Mouse (Mus musculus): ENCODE measurements around the gene Gm10643.

The Gm10643 gene

GRCm38 (mm10) chr8:84065037-84065436 is at the start of gene Gm10643:
Gm10643 (minus strand) TSS chr8:84065137.
- no peak for DNase-seq (ENCODE audit: low spot score)

- no peak for DNase-seq (ENCODE audit: low spot score)
Observed at GRCm38 (mm10) chr8:84106216-84107040, 41.5 kb upstream of the Gm10643 start.

GRCm38 (mm10) chr8:84105676-84106075 is 40.7 kb upstream of the Gm10643 start:
- no peak for DNase-seq (ENCODE audit: low spot score)

DNA sequence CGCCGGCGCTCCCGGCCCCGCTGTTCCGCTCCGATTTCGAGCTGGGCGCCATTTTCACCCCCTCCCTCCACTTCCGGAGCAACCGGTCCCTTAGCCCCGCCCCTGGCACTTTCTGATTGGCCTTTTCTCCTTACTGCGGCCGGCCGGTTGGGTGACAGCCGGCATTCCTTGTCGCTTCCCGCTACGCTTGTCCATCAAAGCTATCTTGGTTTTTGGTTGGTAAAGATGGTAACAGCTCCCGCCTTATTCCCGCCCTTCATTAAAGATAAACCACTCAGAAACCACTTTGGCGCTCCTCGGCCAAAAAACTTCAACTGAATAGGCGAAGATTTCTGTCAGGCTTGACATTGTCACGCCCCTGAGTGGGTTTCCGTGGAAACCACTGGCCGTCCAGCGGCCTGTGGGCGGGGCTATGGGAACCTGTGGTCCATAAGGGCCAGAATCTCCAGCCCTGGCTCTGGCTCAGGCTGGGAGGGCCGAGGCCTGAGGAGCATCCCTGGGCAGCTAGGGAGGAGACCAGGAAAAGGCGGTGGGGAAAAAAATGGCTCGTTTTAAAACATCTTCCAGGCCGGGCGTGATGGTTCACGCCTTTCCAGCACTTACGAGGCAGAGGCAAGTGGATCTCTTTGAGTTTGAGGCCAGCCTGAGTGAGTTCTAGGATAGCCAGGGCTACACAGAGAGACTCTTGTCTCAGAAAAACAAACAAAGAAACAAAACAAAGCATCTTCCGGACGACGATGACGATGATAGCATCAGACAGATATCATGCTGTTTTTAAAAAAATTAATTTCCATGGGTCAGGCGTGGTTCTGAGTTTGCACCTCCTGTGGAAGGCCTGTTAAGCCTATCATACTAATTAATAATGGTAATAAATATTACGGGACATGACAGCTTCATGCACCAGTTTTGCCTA is 40.0 kb upstream of the Gm10643 start, which contains the start of gene Dcaf15:
Gene Dcaf15 (minus strand): TSS at position 72 of the 913 bp plus-strand sequence.
- DNase-seq (ENCODE audit: low spot score) = peak; percentile 99

- no peak for DNase-seq (ENCODE audit: low spot score)
Observed at GRCm38 (mm10) chr8:84104221-84104620, 39.3 kb upstream of the Gm10643 start.

DNA sequence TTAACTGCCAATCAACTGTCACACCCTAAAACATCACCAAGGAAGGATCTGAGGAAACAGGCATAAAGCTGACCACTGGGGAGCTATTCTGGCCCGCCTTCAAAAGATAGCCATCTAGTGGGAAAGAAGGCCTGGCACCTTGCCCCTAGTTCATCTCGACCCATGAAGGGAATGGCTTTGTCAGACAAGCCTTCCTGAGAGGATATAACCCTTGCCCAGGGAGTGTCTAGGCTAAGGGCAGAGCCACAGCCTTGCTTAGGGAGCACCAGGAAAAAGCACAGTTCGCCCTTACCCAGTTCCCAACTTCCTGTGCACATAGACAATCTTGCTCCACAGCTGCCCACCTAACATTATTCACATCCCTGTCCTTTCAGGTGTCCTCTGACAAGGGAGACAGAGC is 38.7 kb upstream of the Gm10643 start:
- DNase-seq (ENCODE audit: low spot score) = no peak

- no peak for DNase-seq (ENCODE audit: low spot score)
Observed at GRCm38 (mm10) chr8:84101476-84102270, 36.7 kb upstream of the Gm10643 start.

DNA sequence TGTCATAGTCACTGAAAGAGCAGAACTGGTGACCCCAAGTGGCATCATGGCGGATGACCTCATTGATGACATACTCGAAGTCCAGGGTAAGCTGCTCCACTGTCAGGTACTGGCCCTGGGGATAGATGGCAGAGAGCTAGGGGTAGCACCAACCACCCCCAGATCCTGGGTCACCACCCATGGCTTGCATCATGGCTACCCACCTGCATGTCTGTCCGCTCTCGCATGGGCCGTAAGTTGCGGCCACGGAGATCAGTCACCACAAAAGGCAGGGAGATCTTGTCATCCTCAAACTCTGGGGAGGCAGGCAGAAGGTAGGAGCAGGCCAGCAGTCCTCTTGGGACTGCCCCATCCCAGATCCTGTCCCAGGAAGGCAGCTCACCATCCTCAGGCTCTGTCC is 33.4 kb upstream of the Gm10643 start:
- DNase-seq (ENCODE audit: low spot score) = no peak

- no peak for DNase-seq (ENCODE audit: low spot score)
Observed at GRCm38 (mm10) chr8:84096061-84096460, 31.1 kb upstream of the Gm10643 start.

- no peak for DNase-seq (ENCODE audit: low spot score)
Observed at GRCm38 (mm10) chr8:84090585-84090984, 25.6 kb upstream of the Gm10643 start.

- no peak for DNase-seq (ENCODE audit: low spot score)
Observed at GRCm38 (mm10) chr8:84089277-84089676, 24.3 kb upstream of the Gm10643 start.

DNA sequence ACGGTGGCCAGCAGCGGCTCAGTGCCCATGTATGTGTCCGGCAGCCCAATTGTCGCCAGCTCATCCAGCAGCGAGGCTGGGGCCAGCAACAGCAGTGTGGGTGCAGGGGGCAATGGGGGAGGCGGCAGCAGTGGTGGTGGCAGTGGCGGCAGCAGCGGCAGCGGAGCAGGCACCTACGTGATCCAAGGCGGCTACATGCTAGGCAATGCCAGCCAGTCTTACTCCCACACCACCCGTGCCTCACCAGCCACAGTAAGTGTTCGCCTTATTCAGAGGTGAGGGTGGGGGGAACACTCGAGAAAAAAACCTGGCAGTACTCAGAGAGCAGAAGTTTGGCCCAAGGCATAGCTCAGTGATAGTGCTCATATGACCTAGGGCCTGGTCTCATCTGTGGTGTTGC is 22.9 kb upstream of the Gm10643 start:
- DNase-seq (ENCODE audit: low spot score) = no peak

GRCm38 (mm10) chr8:84087156-84087555 is 22.2 kb upstream of the Gm10643 start:
- DNase-seq (ENCODE audit: low spot score) = no peak

DNA sequence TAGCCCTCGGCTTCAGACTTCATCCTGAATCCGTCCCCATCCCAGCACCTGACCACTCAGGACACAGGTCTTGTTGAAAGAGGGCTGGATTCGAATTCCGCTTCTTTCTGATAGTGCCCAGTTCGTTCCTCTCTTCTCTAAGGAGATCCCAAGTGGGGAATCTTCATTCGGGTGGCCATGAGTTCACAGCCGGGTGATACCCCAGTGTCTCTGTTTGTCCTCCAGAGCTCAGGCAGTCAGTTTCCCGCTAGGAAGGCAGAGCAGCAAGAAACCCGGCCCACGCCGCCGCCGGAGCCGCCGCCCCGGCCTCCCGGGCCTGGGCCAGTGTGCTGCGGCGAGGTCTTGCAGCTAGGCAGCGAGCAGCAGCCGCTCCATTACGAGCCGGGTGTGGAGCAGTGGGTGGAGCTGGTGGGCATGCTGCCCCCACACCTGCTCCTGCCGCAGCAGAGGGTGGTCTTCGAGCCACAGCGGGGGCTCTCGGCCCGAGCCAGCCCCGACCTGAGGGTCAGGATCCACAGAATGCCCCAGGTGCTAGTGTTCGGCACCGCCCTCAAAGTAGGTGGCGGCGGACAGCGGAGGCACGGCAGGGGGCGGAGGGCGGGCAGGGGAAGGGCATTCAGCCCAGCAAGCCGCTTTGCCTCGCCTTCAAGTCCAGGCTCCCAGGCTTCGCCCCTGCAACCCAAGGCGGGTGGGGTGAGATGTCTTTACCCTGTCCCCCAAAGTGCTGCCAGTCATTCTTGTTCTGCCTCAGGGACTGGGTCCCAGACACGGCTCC is 19.6 kb upstream of the Gm10643 start:
- no peak for DNase-seq (ENCODE audit: low spot score)

- DNase-seq (ENCODE audit: low spot score) = no peak
Observed at GRCm38 (mm10) chr8:84083829-84084241, 18.9 kb upstream of the Gm10643 start.

DNA sequence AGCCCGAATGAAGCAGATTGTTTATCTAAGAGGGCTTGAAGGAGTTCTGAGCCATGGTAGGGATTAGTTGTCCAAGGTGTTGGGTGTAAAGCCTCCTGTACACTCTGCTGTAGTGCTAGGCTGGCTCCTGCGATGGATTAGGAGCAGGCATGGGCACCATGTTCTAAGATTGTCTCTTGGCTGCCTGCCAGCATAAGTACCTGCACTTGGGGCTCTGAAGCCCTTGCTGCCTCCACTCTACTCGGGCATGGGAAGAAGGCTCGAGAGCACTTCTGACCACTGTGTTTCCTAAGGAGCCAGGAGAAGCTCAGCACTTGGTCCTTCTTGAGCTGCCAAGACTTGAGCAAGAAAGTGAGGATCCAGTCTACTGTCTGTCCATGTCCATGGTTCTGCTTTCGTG is 14.3 kb upstream of the Gm10643 start:
- DNase-seq (ENCODE audit: low spot score) = no peak

DNA sequence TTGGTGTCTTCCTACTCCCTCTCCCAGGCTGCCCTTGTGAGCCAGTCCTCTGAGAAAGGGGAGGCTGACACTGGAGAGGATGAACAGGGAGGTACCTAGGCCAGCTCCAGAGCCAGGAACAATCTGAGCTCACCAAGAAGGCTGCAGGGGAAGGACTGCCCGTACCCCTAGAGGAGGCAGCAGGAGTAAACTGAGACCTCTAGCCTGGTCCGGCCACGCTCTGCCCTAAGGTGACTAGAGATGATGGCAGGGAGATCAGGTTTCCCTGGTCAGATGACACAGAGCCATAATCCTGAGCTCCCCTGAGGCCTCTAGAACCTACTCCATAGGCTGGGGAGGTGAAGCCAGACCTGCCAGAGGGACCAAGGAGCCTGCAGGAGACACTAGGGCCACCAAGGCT is 11.9 kb upstream of the Gm10643 start:
- DNase-seq (ENCODE audit: low spot score) = no peak

GRCm38 (mm10) chr8:84076412-84076811 is 11.5 kb upstream of the Gm10643 start:
- DNase-seq (ENCODE audit: low spot score) = no peak

DNA sequence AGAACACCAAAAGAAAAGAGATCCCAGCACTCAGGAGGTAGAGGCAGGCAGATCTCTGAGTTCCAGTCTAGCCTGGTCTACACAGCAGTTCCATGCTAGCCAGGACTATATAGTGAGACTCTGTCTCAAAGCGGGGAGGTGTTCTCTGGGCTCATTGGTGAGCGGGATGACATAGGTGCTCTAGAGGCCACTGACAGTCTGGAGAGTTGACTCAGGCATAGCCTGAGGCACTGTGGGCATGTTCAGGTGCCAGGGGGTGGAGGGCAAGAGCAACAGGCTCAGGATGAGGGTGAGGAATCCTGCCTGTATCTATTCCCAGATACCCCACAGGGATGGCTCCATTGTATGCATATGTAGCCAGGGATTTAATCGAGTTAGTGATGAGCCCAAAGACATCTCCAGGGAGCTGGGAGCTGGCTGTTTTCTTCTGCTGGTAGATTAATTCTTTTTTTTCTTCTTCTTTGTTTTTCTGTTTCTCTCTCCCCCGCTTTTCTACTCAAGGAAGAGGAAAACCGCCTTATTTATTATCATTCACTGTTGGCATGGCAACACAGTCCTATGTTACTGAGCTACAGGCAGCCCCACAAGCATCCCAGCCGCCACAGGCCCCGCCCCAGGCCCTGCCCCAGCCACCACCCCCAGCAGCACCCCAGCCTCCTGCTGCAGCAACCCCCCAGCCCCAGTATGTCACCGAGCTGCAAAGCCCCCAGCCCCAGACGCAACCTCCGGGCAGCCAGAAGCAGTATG is 8.5 kb upstream of the Gm10643 start:
- no peak for DNase-seq (ENCODE audit: low spot score)

- DNase-seq (ENCODE audit: low spot score) = no peak
Observed at GRCm38 (mm10) chr8:84072321-84072720, 7.4 kb upstream of the Gm10643 start.

DNA sequence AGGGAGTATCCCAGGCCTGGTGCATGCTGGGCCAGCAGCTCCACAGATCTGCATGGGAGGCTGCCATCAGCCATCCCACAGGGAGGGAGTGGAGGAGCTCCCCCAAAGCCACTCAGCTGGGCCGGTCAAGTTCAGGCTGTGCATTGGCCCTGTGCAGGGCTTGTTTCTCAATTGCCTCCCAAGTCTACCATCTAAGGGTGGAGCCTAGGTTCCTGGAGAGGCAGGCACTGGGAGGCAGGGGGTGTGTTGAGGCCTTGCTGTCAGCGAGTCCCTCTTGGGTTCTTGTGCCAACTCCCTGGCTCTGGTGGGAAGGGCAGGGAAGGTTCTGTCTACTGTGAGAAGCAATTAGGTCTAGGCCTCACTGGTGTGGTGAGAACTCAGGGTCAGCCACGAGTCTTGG is 7.0 kb upstream of the Gm10643 start:
- DNase-seq (ENCODE audit: low spot score) = no peak
